Mouse (Mus musculus): ENCODE measurements around the gene Rnf115. TPM values are rescaled to one million over a fixed set of nuclear protein-coding genes. Genes with fewer than 3 reads are reported as not detected.

Rnf115 gene
- polyA plus RNA-seq, 1 experiment from 2014 or later, result 59.0 TPM

GRCm38 (mm10) chr3:96727828-96728633, 567 bp downstream of the Rnf115 start:
- under 1% methylated on average over 42 of the region's 42 CpGs for WGBS

GRCm38 (mm10) chr3:96728634-96729402, 1.4 kb downstream of the Rnf115 start:
- H3K27ac ChIP-seq, result no peak overlapping the region; the same call in 1 of the 2 replicates
- DNase-seq (ENCODE audit: low spot score), result no peak

More at GRCm38 (mm10) chr3:96727828-96728633, 567 bp downstream of the Rnf115 start:
- 0 out of 2 replicates have a peak, but pooled peaks cover 5% of the 10 kb centered on the region for H3K36me3 ChIP-seq (ENCODE audit: insufficient read depth, low read length)
- peak overlapping the region; percentile 76 for H3K4me3 ChIP-seq (replicated peaks; ENCODE audit: low read depth, low read length)
- ATAC-seq (replicated peaks; ENCODE audit: low FRiP score, low read depth) (peak; percentile 9), DNase-seq (ENCODE audit: low spot score) (peak; percentile 56)
- peaks cover 18% of the 10 kb centered on the region for H3K4me1 ChIP-seq (replicated peaks; ENCODE audit: insufficient read depth, low read length)
- H3K9ac ChIP-seq (ENCODE audit: low read depth, low read length), result peak overlapping the region; percentile 74
- peak overlapping the region; percentile 67 for H3K4me2 ChIP-seq (ENCODE audit: low read length)
- no peaks in the 10 kb centered on the region for H3K9me3 ChIP-seq (replicated peaks; ENCODE audit: low read length)
- H3K27me3 ChIP-seq (ENCODE audit: insufficient read depth, low read length), result no peaks in the 10 kb centered on the region
- peak overlapping the region; percentile 90 for H3K27ac ChIP-seq
- no peak for TF ChIP-seq CTCF (IDR thresholded peaks at IDR 0.05; ENCODE audit: low read depth)

GRCm38 (mm10) chr3:96729403-96729784, 1.9 kb downstream of the Rnf115 start:
- Histone ChIP-seq H3K27ac (no peak overlapping the region), H3K9ac (ENCODE audit: low read depth, low read length) (no peak overlapping the region), H3K4me2 (ENCODE audit: low read length) (peak overlapping the region; percentile 67; the same call in 1 of the 2 replicates), H3K27me3 (ENCODE audit: insufficient read depth, low read length) (no peaks in the 10 kb centered on the region), H3K9me3 (replicated peaks; ENCODE audit: low read length) (no peaks in the 10 kb centered on the region), H3K4me1 (replicated peaks; ENCODE audit: insufficient read depth, low read length) (peaks cover 18% of the 10 kb centered on the region), H3K36me3 (ENCODE audit: insufficient read depth, low read length) (no peaks in the 10 kb centered on the region), H3K4me3 (replicated peaks; ENCODE audit: low read depth, low read length) (no peak overlapping the region)
- peak; percentile 34; the same call in 1 of the 2 replicates for TF ChIP-seq CTCF (IDR thresholded peaks at IDR 0.05; ENCODE audit: low read depth)
- 40% methylated on average over 3 of the region's 3 CpGs for WGBS
- DNase-seq (ENCODE audit: low spot score) (peak; percentile 56), ATAC-seq (replicated peaks; ENCODE audit: low FRiP score, low read depth) (no peak)

More at GRCm38 (mm10) chr3:96728634-96729402, 1.4 kb downstream of the Rnf115 start:
- peak overlapping the region; percentile 76 for H3K4me3 ChIP-seq (replicated peaks; ENCODE audit: low read depth, low read length)
- no peaks in the 10 kb centered on the region for H3K27me3 ChIP-seq (ENCODE audit: insufficient read depth, low read length)
- WGBS, result 48% methylated on average over 7 of the region's 7 CpGs
- no peak for ATAC-seq (replicated peaks; ENCODE audit: low FRiP score, low read depth)
- peak overlapping the region; percentile 74; the same call in 1 of the 2 replicates for H3K9ac ChIP-seq (ENCODE audit: low read depth, low read length)
- no peaks in the 10 kb centered on the region for H3K9me3 ChIP-seq (replicated peaks; ENCODE audit: low read length)
- H3K4me1 ChIP-seq (replicated peaks; ENCODE audit: insufficient read depth, low read length), result peaks cover 18% of the 10 kb centered on the region
- H3K36me3 ChIP-seq (ENCODE audit: insufficient read depth, low read length), result no peaks in the 10 kb centered on the region
- no peak for TF ChIP-seq CTCF (IDR thresholded peaks at IDR 0.05; ENCODE audit: low read depth)
- H3K4me2 ChIP-seq (ENCODE audit: low read length), result peak overlapping the region; percentile 67

- 72% methylated on average over 5 of the region's 5 CpGs for WGBS
- Histone ChIP-seq H3K4me2 (ENCODE audit: low read length) (no peak overlapping the region), H3K9ac (ENCODE audit: low read depth, low read length) (no peak overlapping the region), H3K36me3 (ENCODE audit: insufficient read depth, low read length) (no peaks in the 10 kb centered on the region), H3K4me1 (replicated peaks; ENCODE audit: insufficient read depth, low read length) (peaks cover 18% of the 10 kb centered on the region), H3K27me3 (ENCODE audit: insufficient read depth, low read length) (no peaks in the 10 kb centered on the region), H3K4me3 (replicated peaks; ENCODE audit: low read depth, low read length) (no peak overlapping the region), H3K9me3 (replicated peaks; ENCODE audit: low read length) (no peaks in the 10 kb centered on the region), H3K27ac (no peak overlapping the region)
- ATAC-seq (replicated peaks; ENCODE audit: low FRiP score, low read depth) (no peak), DNase-seq (ENCODE audit: low spot score) (no peak)
- TF ChIP-seq CTCF (IDR thresholded peaks at IDR 0.05; ENCODE audit: low read depth), result no peak
Measured at GRCm38 (mm10) chr3:96730785-96731184, 3.3 kb downstream of the Rnf115 start.

- WGBS, result 95% methylated on average over 1 of the region's 1 CpGs
- Histone ChIP-seq H3K4me1 (replicated peaks; ENCODE audit: insufficient read depth, low read length) (peaks cover 12% of the 10 kb centered on the region), H3K27me3 (ENCODE audit: insufficient read depth, low read length) (no peaks in the 10 kb centered on the region), H3K9ac (ENCODE audit: low read depth, low read length) (no peak overlapping the region), H3K9me3 (replicated peaks; ENCODE audit: low read length) (no peaks in the 10 kb centered on the region), H3K27ac (no peak overlapping the region), H3K4me3 (replicated peaks; ENCODE audit: low read depth, low read length) (no peak overlapping the region), H3K36me3 (ENCODE audit: insufficient read depth, low read length) (no peaks in the 10 kb centered on the region), H3K4me2 (ENCODE audit: low read length) (no peak overlapping the region)
- no peak for ATAC-seq (replicated peaks; ENCODE audit: low FRiP score, low read depth)
- no peak for TF ChIP-seq CTCF (IDR thresholded peaks at IDR 0.05; ENCODE audit: low read depth)
- DNase-seq (ENCODE audit: low spot score), result no peak
Measured at GRCm38 (mm10) chr3:96733984-96734383, 6.5 kb downstream of the Rnf115 start.

GRCm38 (mm10) chr3:96735200-96735599, 7.7 kb downstream of the Rnf115 start:
- no peak for ATAC-seq (replicated peaks; ENCODE audit: low FRiP score, low read depth)
- Histone ChIP-seq H3K4me3 (replicated peaks; ENCODE audit: low read depth, low read length) (no peak overlapping the region), H3K27me3 (ENCODE audit: insufficient read depth, low read length) (no peaks in the 10 kb centered on the region), H3K9me3 (replicated peaks; ENCODE audit: low read length) (no peaks in the 10 kb centered on the region), H3K36me3 (ENCODE audit: insufficient read depth, low read length) (no peaks in the 10 kb centered on the region), H3K4me1 (replicated peaks; ENCODE audit: insufficient read depth, low read length) (0 out of 2 replicates have a peak, but pooled peaks cover 6% of the 10 kb centered on the region), H3K27ac (no peak overlapping the region), H3K9ac (ENCODE audit: low read depth, low read length) (no peak overlapping the region), H3K4me2 (ENCODE audit: low read length) (no peak overlapping the region)
- DNase-seq (ENCODE audit: low spot score), result no peak
- 82% methylated on average over 2 of the region's 2 CpGs for WGBS
- TF ChIP-seq CTCF (IDR thresholded peaks at IDR 0.05; ENCODE audit: low read depth), result no peak

Measured in kidney, postnatal 0 days (tissue).